Mouse (Mus musculus): ENCODE measurements at regions not wholly inside any gene's neighbourhood (a gene's known extent, or its start where the extent isn't known, plus 50 kb on each side); places are given as distances from the start of the nearest gene placed in this dataset.

DNA sequence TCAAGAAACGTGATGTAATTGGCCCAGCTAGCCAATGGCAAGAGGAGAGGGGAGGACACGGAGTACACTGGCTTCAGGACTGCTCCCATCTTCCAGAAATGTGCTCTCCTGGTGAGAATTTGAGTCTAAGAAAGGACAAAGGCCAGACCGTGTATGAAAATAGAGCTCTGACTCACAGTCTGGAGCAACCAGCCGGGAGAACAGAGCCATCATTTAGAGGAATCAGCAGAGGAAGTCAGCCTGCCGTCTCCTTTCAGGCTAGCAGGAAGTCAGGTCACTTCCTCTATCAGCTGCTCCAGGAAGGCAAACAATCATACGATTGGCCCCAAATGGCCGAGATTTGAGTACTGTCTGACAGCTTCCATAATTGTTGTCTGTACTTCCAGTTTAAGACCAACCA is 119.0 kb upstream of the Tmpo start:
- DNase-seq, result no peak

DNA sequence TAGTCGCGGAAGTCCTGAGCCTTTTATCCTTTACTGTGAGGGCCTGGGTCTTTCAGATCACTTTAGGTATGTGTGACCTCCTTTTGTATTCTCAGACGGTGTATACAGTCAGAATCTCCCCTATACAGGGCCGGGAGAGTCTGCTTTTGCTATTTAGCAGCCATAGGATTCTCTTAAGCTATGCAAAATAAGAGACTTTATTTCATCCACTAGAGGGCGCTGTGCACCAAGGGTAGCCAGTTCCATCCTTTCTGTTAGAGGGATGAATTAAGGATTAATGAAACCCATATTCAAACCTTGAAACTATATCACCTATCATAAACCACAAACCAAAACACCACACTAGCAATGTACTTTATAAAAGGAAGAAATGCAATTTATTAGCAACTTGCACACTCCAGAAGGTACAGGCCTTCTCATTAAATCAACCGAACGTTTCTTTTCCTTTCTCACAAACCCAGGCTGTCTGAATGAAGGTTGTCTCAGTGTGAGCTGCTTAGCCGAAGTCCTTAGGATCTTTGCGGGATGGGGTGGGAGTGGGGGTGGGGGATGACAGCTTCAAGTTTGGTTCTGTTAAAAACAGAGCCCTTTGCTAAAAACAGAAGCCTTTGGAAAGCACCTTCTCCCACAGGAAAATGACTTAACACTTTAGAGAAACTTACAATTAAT is 116.8 kb upstream of the Tmpo start:
- peak in 1 of 2 experiments; percentile 8 for DNase-seq

DNA sequence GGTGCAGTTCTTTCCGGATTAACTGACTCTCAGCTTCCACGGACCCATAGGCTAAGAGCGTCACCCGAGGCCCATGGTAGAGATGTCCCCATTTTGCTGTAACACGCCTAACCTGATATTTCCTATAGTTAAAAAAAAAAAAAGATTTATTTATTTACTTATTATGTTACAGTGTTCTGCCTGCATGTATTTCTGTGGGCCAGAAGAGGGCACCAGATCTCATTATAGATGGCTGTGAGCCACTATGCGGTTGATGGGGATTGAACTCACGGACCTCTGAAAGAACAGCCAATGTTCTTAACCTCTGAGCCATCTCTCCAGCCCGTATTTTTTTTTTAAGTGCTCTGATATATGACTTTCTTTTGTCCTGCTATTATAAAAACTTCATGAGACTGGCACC is 114.2 kb upstream of the Tmpo start:
- DNase-seq, result no peak

DNA sequence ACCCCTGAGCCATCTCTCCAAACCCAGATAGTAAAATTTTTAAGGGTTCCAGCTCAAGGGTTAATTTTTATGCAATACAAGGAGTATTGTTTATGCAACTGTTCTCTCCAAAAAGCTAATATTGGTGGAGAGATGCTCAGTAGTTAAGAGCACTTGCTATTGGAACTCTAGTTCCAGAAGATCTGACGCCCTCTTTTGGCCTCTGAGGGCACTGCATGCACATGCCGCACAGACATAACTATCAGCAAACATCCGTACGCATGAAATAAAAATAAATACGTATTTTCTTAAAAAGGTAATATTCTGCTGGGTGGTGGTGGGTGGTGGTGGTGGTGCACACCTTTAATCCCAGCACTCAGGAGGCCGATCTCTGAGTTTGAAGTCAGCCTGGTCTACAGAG is 112.1 kb upstream of the Tmpo start:
- no peak for DNase-seq

DNA sequence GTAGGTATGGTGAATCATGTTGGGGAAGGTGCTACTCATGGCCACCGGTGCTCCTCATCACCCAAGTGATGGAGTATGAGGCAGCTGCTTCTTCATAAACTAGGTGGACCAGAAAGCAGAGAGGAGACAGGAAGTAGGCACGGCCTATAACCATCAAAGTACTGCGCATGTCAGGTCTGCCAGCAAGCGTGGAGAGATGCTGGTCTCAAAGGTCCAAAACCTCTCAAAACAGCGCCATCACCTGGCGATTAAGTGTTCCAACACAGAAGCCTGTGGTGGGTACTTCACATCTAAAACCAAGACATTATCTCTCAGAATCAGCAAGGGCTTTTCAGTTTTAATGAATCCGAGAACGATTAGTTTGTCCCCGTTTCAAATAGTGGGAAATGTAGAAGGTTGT is 103.1 kb upstream of the Tmpo start:
- DNase-seq, result no peak

DNA sequence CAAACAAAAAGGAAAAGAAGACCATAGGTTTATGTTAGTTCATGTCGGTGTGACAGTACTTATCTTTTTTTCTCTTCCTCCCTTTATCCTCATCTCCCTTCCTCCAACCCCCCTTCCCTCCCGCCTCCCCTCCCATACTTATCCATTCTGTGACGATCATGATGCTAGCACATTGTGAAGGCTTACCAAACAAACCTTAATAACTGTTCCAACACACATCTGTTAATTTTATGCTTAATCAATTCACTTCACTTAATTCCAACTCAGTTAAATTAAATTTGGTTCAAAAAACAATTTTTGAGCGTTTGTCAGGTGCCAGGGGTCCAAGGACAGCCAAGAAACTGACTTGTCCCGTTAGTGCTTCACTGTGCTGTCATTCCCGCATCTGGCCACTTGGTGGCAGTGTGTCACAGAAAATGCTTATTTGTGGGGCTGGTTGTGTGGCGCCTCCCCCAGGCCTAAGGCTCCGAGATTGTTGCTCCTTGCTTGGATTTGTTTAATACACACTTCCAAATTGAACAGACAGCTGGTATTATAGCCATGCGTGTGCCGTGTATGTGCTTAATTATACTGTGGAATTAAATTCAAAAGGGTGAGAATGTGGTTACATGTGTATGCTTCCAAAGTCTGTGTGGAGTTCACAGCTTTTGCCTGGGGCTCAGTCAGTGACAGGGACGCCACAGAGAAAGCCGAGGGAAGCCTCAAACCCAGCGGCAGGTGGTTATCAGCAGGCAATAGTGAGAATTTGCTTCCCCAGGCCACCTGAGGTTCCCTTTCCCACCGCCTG is 90.0 kb upstream of the Tmpo start:
- peak; percentile 84 for DNase-seq

DNA sequence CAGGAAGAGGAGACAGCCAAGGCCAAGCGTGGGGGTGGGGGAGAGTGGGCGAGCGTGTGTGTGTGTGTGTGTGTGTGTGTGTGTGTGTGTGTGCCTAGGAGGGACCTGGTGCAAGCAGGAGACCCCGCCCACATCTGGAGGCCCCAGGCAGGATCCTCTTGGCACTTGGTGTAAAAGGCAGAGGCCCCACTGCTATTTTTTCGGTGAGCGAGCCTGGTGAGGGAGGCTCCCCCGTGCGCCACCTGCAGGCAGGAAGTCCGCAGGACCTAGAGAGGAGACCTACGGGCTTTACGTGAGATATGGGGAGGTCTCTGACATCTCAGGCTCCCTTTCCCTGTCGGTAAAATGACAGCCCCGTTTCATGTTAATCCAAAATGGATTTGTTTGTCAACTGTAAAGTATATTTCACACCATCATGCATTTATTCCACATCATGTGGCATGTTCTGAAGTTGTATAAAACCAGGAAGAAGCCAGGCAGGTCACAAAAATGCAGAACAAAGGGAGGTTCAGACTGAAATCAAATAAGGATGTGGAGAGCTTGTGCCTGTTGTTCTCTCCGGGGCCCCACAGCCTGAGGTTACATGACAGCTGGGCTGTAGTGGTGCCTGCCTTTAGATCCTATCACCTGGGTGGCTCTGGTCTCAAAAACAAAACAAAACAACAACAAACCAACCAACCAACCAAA is 89.3 kb upstream of the Tmpo start:
- peak; percentile 64 to 76 for DNase-seq

DNA sequence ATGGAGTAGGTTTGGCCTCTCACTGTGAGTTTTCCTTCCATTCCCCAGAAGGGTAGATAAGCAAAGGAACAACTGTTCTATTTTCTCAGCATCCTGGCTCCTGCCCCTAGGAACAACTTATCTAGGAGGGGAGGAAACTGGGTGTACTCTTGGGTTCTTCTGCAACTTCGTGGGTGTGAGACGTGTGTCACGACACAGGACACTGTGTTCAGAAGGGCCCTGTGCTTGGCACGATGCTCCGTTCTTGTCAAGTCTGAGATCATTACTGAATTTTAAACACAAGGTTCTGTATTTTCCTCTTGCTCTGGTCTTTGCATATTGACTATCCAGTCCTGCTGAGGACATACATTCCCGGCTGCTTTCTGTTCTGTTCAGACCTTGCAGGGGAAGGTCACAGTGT is 86.8 kb upstream of the Tmpo start:
- DNase-seq, result peak; percentile 32 to 37

DNA sequence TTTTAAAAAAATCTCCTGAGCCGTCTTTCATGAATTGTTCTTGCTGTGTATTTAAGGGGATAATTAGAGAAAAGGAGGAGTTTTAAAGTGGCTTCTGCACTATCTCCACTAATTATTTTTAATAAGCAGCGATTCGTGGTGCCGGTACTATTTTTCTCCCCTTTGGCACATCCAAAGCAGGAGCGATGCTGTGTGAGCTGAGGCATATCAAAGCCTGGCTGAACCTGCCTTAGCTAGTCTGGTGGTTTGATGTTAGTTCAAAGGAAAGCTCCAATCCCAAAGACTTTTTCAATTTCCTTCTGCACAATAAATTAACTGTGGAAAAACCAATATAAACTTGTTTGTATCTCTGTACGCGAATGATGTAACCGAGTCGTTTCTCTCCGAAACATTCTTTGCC is 79.3 kb upstream of the Tmpo start:
- no peak for DNase-seq

DNA sequence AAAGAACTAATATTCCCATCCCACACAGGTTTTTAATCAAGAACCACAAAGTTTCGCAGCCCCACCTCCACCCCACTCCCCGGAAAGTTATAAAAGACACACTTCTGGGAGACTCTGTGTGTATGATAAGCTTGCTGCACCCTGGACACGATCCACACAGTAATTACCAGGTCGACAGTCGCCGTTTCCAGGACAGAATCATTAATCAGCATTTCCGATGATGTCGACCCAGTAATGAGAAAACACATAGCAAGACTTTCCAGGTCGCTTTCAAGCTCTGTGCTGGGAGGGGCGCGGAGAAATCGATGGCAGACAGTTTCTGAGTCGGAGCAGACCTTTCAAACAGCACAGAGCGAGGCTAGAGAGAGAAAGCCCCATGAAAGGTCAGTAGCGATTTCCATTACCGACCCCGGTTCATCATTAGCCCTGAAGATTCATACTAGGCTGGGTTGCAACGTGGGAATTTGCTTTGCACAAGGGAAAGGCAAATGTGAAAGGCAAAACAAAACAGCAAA is 68.6 kb upstream of the Tmpo start:
- no peak for DNase-seq

DNA sequence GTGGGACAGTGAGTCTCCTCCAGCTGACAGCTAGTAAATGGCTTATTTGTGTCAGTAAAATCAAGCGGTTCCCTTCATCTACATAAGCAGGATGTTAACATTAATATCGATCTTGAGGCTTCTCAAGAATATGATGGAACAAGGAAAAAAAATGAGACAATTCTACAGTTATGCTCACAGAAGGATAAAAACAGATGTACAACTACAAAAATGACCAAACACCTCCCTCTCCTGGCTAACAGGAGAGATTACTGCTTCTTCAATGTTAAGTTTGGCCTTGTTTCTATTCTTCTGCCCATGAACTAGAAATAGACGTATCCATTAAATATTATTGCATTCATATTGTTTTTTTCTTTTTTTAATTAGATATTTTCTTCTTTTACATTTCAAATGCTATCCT is 63.2 kb upstream of the Tmpo start:
- no peak for DNase-seq

DNA sequence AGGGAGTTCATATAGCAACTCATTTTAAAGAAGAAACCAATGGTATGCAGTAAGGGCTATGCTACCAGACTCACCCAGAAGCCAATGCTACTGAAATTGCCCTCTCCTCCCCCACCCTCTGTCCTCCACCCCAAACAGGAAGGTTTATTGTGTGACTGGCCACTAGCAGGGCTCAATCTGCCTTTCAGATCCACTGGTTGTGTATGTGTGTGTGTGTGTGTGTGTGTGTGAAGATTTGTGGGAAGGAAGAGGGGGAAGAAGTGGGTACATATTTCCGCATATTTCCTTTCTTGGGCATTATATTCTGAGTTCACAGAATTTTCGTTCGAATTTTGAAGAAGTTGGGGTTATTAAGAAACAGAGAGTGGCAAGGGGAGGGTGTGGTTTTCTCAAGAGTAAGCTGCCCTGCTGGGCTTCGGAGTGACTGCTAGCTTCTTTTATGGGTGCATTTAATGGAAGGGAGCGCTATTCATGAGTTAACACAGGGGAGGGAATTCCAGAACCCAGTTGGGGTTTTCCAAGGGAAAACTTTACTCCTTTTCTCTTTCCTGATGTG is 61.5 kb upstream of the Tmpo start:
- peak in 1 of 2 experiments; percentile 20 for DNase-seq

DNA sequence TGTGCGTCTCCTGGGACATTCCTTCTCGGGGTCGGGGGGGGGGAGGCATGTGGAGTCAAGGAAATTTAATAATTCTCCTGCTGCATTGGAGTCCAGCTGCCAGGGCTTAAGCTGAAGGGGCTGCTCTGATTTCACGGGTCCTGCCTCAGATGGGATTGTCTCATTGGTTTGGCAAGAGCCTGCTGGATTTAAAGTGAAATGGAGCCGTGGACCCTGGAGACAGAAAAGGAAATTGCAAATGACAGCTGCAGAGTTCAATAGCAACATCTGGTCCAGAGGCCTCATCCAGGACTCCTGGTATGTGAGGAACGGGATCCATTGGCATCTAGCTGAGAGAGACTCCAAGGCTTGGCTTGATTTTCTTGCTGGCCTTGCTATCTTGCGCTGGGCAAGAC is 60.5 kb upstream of the Tmpo start:
- DNase-seq, result peak; percentile 17 to 22

DNA sequence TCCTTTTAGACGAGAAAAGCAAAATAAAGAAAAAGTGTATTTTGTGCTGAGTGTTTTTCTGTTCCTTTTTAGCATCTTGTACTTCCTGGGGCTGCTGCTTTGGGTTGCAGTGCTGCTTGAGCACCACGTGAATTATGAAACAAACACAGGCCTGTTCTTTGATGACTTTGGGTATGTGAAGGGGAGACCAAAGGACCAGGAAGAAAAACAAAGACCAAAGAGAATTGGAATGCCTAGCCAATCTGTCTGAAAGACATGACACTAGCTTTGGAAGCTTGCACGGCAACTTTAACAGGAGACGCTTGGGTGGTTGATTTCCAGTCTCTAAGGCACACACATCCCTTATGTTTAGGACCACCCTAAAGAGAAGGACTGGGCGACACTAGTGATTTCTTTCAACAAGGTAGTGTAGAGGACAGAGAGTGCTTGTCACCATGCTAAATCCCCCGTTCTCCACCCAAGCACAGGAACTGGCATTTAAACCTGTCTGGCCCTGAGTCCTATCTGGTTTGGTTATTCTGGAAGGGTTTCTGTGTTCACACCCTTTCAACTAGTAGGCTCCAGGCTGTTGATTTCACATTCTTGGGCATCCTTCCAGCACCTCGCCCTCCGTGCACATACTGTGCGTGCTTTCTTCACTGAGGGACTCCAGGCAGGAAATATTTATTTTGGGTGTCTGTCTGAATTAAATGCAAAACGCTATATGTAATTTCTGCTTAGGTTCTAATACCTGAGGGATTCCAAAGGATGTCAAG is 59.9 kb upstream of the Tmpo start:
- DNase-seq, result peak; percentile 89 to 90

DNA sequence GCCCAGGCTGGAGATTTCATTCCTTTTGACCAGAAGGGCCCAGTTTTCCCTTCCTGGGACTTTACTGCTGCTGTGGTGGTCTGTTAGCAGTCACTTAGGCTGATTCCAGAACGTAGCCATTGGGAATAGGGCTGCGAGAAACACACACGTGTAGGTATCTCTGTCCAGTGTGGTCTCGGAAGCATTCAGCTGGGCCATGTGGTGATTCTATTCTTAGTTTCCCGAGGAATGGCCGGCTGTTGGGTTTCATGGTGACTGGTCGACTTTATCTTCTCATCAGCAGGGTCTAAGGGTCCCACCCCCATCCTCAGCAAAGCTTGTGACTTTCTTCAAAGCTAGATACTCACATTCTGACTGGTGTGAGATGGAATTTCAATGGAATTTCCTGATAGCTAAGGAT is 59.2 kb upstream of the Tmpo start:
- DNase-seq, result no peak

DNA sequence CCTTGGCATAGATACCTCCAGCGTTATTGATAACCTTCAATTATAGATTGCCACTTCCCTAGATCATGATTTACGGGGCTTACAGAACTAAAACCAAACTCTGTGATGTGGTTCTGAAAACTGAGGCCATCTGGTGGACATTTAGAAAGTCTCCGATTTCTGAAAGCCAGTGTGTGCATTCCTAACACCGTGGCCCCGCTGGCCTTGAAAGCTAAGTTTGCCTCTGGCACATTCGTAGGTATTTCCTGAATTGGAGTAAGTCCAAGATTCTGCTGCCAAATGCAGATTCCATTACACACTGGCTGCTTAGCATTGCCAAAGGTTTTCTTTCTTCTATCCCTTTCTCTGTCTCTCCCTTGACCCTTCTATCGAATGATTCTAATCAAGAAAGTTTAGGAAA is 55.7 kb upstream of the Tmpo start:
- peak; percentile 70 to 81 for DNase-seq

DNA sequence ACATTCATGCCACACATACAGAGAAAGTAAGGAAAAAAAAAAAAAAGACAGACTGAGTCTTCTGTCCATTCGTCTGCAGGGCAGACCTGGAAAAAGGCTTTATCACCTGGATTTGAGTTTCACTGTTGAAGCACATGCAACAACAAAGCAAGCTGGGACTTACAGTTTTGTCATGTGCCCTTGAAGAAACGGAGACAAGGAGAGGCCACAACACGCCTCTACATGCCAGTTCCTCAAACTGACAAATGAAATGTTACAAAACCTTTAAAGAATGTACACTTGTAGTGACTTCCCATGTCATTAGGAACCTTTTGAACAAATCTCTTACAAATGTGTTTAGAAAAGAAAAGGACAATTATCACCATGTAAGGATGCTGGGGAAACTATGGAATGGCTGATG is 53.6 kb upstream of the Tmpo start:
- DNase-seq, result no peak
